Mouse (Mus musculus) gastrocnemius, adult 18-20 months (tissue): ENCODE data around the gene Nrros. TPM values are rescaled to one million over a fixed set of nuclear protein-coding genes. Genes with fewer than 3 reads are reported as not detected.
"Not testable (repeated sequence)": the region's sequence is repeated elsewhere in the genome, so short reads cannot be mapped to it uniquely, and the experiment has no call there.

Experiments
- DNase-seq: peaks from one replicate; pipeline ENCODE4 v3.0.0; 2021; ENCODE audit warnings: low spot score
- total RNA-seq, 2 experiments: library from RNA; stranded (reverse); gene quantifications; 2 replicates each; pipeline ENCODE4 v1.2.3; 2021

Nrros gene
- total RNA-seq, 2 experiments from 2014 or later, result 1.3 to 2.1 TPM

GRCm38 (mm10) chr16:32114968-32115695 is 50.3 kb downstream of the Nrros start:
- peak; percentile 79 for DNase-seq

- no peak for DNase-seq
Measured at GRCm38 (mm10) chr16:32114406-32114805, 51.0 kb downstream of the Nrros start.

- DNase-seq, result peak; percentile 27
Measured at GRCm38 (mm10) chr16:32113541-32114218, 51.7 kb downstream of the Nrros start.

- no peak for DNase-seq
Measured at GRCm38 (mm10) chr16:32110951-32111699, 54.3 kb downstream of the Nrros start.

GRCm38 (mm10) chr16:32108578-32108977 is 56.8 kb downstream of the Nrros start:
- DNase-seq, result no peak

- no peak for DNase-seq
Measured at GRCm38 (mm10) chr16:32108170-32108569, 57.2 kb downstream of the Nrros start.

- no peak for DNase-seq
Measured at GRCm38 (mm10) chr16:32107342-32108045, 57.9 kb downstream of the Nrros start.

- no peak for DNase-seq
Measured at GRCm38 (mm10) chr16:32105698-32106097, 59.7 kb downstream of the Nrros start.

GRCm38 (mm10) chr16:32102295-32102694 is 63.1 kb downstream of the Nrros start:
- no peak for DNase-seq

- DNase-seq, result peak; percentile 87
Measured at GRCm38 (mm10) chr16:32099638-32100150, 65.7 kb downstream of the Nrros start, which contains the start of the genes Pigx and Cep19. TSS of gene Pigx (minus strand) at chr16:32099740. TSS of gene Cep19 (plus strand) at chr16:32099800.

- DNase-seq, result no peak
Measured at GRCm38 (mm10) chr16:32098897-32099637, 66.3 kb downstream of the Nrros start.

- not testable (repeated sequence) for DNase-seq
Measured at GRCm38 (mm10) chr16:32097757-32098156, 67.6 kb downstream of the Nrros start.

Other genes starting within 250 kb of the Nrros start
- 1 to 10 TPM in 1 of 2 experiments, under 1 TPM in 1; 0.33 to 1.2 TPM for gene Pigz, start 231.7 kb downstream of the Nrros start, total RNA-seq
- 10 to 100 TPM; 52.7 to 56.6 TPM for gene 0610012G03Rik, start 217.1 kb downstream of the Nrros start, total RNA-seq
- 10 to 100 TPM; 12.4 to 13.6 TPM for gene Ncbp2, start 217.1 kb downstream of the Nrros start, total RNA-seq
- gene Senp5, start 162.3 kb downstream of the Nrros start, total RNA-seq, result 10 to 100 TPM; 10.8 to 11.9 TPM
- gene Pak2, start 86.3 kb downstream of the Nrros start, total RNA-seq, result 10 to 100 TPM; 12.3 to 15.7 TPM
- gene Pigx, start 65.9 kb downstream of the Nrros start, total RNA-seq, result 10 to 100 TPM; 10.5 to 12.7 TPM
- 10 to 100 TPM in 1 of 2 experiments, 1 to 10 TPM in 1; 9.3 to 10.9 TPM for gene Cep19, start 65.8 kb downstream of the Nrros start, total RNA-seq
- gene Bex6, start 14.2 kb upstream of the Nrros start, total RNA-seq, result not detected
- gene Fbxo45, start 81.6 kb upstream of the Nrros start, total RNA-seq, result 10 to 100 TPM; 16.1 to 16.7 TPM
- 1 to 10 TPM; 5.2 to 7.4 TPM for gene Wdr53, start 81.6 kb upstream of the Nrros start, total RNA-seq
- 10 to 100 TPM; 58.3 to 81.5 TPM for gene Smco1, start 105.9 kb upstream of the Nrros start, total RNA-seq
- gene Rnf168, start 111.9 kb upstream of the Nrros start, total RNA-seq, result 1 to 10 TPM; 8.7 to 8.9 TPM
- 10 to 100 TPM; 13.0 to 15.3 TPM for gene Ubxn7, start 166.7 kb upstream of the Nrros start, total RNA-seq
- not detected for gene Tm4sf19, start 234.9 kb upstream of the Nrros start, total RNA-seq